Mouse (Mus musculus) kidney, embryonic 15.5 days (tissue): Measurements from ENCODE around the gene Cstb. TPM values are rescaled to one million over a fixed set of nuclear protein-coding genes. Genes with fewer than 3 reads are reported as not detected.
A peak's percentile ranks its signal among the peaks of the same experiment; 100 is the strongest.
"Not testable (repeated sequence)": the region's sequence is repeated elsewhere in the genome, so short reads cannot be mapped to it uniquely, and the experiment has no call there.

ENCODE experiments used
- ATAC-seq: fragments of 200-750 bp; cut with Nextera tagmentation; replicated peaks from 2 replicates; pipeline ENCODE4 v1.8.0; 2017; ENCODE audit warnings: moderate TSS enrichment; ENCODE audit not compliant: low FRiP score
- H3K27ac ChIP-seq: fragments of 300-500 bp; sonication (generic); 2 replicates; pipeline ENCODE4 v1.5.1; 2015; ENCODE audit warnings: mild to moderate bottlenecking, inconsistent platforms
- H3K27me3 ChIP-seq: fragments of 300-500 bp; sonication (generic); 2 replicates; pipeline ENCODE4 v1.6.1; 2015; ENCODE audit warnings: inconsistent platforms
- H3K36me3 ChIP-seq: fragments of 300-500 bp; sonication (generic); 2 replicates; pipeline ENCODE4 v1.6.1; 2015; ENCODE audit warnings: inconsistent platforms
- H3K4me1 ChIP-seq: fragments of 300-500 bp; sonication (generic); 2 replicates; pipeline ENCODE4 v1.6.1; 2015; ENCODE audit warnings: inconsistent platforms
- H3K4me2 ChIP-seq: fragments of 300-500 bp; sonication (generic); 2 replicates; pipeline ENCODE4 v1.6.1; 2015; ENCODE audit warnings: moderate library complexity, mild to moderate bottlenecking, inconsistent platforms
- H3K4me3 ChIP-seq: fragments of 300-500 bp; sonication (generic); replicated peaks from 2 replicates; pipeline ENCODE4 v1.5.1; 2015; ENCODE audit warnings: mild to moderate bottlenecking, inconsistent platforms
- H3K9ac ChIP-seq: fragments of 300-500 bp; sonication (generic); 2 replicates; pipeline ENCODE4 v1.6.1; 2015; ENCODE audit warnings: mild to moderate bottlenecking, inconsistent platforms
- H3K9me3 ChIP-seq: fragments of 300-500 bp; sonication (generic); replicated peaks from 2 replicates; pipeline ENCODE4 v1.6.1; 2016; ENCODE audit warnings: inconsistent platforms
- WGBS: fragments of 180-500 bp; shearing (Covaris S2); methylation state at CpG from one replicate; pipeline ENCODE4 v1.1.7; 2015; ENCODE audit warnings: mixed read lengths; 5-methylcytosine and 5-hydroxymethylcytosine counted together
- polyA plus RNA-seq: library from polyadenylated mRNA; unstranded; fragments of >200 nt; fragmentation: Nextera tagmentation; extraction: Ambion mirVana; gene quantifications from 2 replicates; pipeline ENCODE4 v1.2.1, GENCODE M21; 2015

Gene Cstb
- polyA plus RNA-seq, 1 experiment from 2014 or later: 182 TPM

GRCm38 (mm10) chr10:78401127-78401526 lies 24.3 kb upstream of the Cstb start:
- Histone ChIP-seq H3K9me3 (no peaks in the 10 kb centered on the region), H3K27me3 (no peaks in the 10 kb centered on the region)

GRCm38 (mm10) chr10:78402301-78402922 lies 23.1 kb upstream of the Cstb start:
- Histone ChIP-seq H3K27me3 (no peaks in the 10 kb centered on the region), H3K4me2 (no peak overlapping the region), H3K4me3 (no peak overlapping the region), H3K9me3 (no peaks in the 10 kb centered on the region), H3K4me1 (peaks cover 25% of the 10 kb centered on the region), H3K9ac (no peak overlapping the region), H3K27ac (no peak overlapping the region), H3K36me3 (peaks cover 75% of the 10 kb centered on the region)
- 90% methylated on average over 14 of the region's 14 CpGs for WGBS
- no peak for ATAC-seq

More at GRCm38 (mm10) chr10:78401127-78401526, 24.3 kb upstream of the Cstb start:
- Histone ChIP-seq H3K9ac (no peak overlapping the region), H3K4me1 (peaks cover 30% of the 10 kb centered on the region), H3K36me3 (peaks cover 62% of the 10 kb centered on the region), H3K4me3 (no peak overlapping the region), H3K4me2 (no peak overlapping the region), H3K27ac (no peak overlapping the region)
- no peak for ATAC-seq
- 80% methylated on average over 2 of the region's 2 CpGs for WGBS

- no peak for ATAC-seq
- no peak overlapping the region for H3K9ac ChIP-seq
- H3K9me3 ChIP-seq: no peaks in the 10 kb centered on the region
- H3K36me3 ChIP-seq: peaks cover 99% of the 10 kb centered on the region
- no peak overlapping the region for H3K27ac ChIP-seq
- WGBS: 87% methylated on average over 6 of the region's 6 CpGs
- no peak overlapping the region for H3K4me2 ChIP-seq
- no peaks in the 10 kb centered on the region for H3K27me3 ChIP-seq
- H3K4me3 ChIP-seq: no peak overlapping the region
- peaks cover 5% of the 10 kb centered on the region; the same call in 1 of the 2 replicates for H3K4me1 ChIP-seq
These were observed 19.3 kb upstream of the Cstb start for GRCm38 (mm10) chr10:78406152-78406551.

- ATAC-seq: no peak
- H3K4me1 ChIP-seq: peaks cover 14% of the 10 kb centered on the region
- H3K27me3 ChIP-seq: no peaks in the 10 kb centered on the region
These were observed 18.3 kb upstream of the Cstb start for GRCm38 (mm10) chr10:78407132-78407531.

GRCm38 (mm10) chr10:78409035-78409788 lies 16.3 kb upstream of the Cstb start:
- no peak overlapping the region for H3K4me3 ChIP-seq
- H3K4me1 ChIP-seq: peaks cover 19% of the 10 kb centered on the region
- no peaks in the 10 kb centered on the region for H3K27me3 ChIP-seq
- no peak overlapping the region for H3K4me2 ChIP-seq
- peaks cover 69% of the 10 kb centered on the region for H3K36me3 ChIP-seq
- H3K9me3 ChIP-seq: no peaks in the 10 kb centered on the region
- H3K27ac ChIP-seq: no peak overlapping the region
- ATAC-seq: no peak
- WGBS: 81% methylated on average over 9 of the region's 9 CpGs
- H3K9ac ChIP-seq: no peak overlapping the region

More at GRCm38 (mm10) chr10:78407132-78407531, 18.3 kb upstream of the Cstb start:
- no peak overlapping the region for H3K9ac ChIP-seq
- peaks cover 90% of the 10 kb centered on the region for H3K36me3 ChIP-seq
- no peak overlapping the region for H3K4me3 ChIP-seq
- H3K9me3 ChIP-seq: no peaks in the 10 kb centered on the region
- 96% methylated on average over 4 of the region's 4 CpGs for WGBS
- no peak overlapping the region for H3K27ac ChIP-seq
- no peak overlapping the region for H3K4me2 ChIP-seq

GRCm38 (mm10) chr10:78411851-78412250 lies 13.6 kb upstream of the Cstb start:
- Histone ChIP-seq H3K27ac (peak overlapping the region; percentile 92), H3K27me3 (no peaks in the 10 kb centered on the region), H3K4me2 (peak overlapping the region; percentile 82), H3K4me1 (peaks cover 19% of the 10 kb centered on the region), H3K9ac (peak overlapping the region; percentile 70), H3K9me3 (no peaks in the 10 kb centered on the region), H3K36me3 (peaks cover 44% of the 10 kb centered on the region), H3K4me3 (peak overlapping the region; percentile 63)
- 9% methylated on average over 8 of the region's 8 CpGs for WGBS
- ATAC-seq: 0 out of 2 replicates have a peak, but pooled peaks have one; percentile 26

- WGBS: under 1% methylated on average over 69 of the region's 70 CpGs
- Histone ChIP-seq H3K9me3 (no peaks in the 10 kb centered on the region), H3K36me3 (peaks cover 37% of the 10 kb centered on the region), H3K27ac (peak within 1 kb of the TSS; percentile 92), H3K4me2 (peak within 1 kb of the TSS; percentile 82), H3K27me3 (no peaks in the 10 kb centered on the region), H3K4me1 (peaks cover 19% of the 10 kb centered on the region), H3K4me3 (peak within 1 kb of the TSS; percentile 63), H3K9ac (peak within 1 kb of the TSS; percentile 70)
- peak; percentile 93 for ATAC-seq
These were observed 12.9 kb upstream of the Cstb start, which contains the start of gene Rrp1 for GRCm38 (mm10) chr10:78412319-78413151. Gene Rrp1, minus strand, starts transcription at chr10:78413043.

- Histone ChIP-seq H3K27me3 (no peaks in the 10 kb centered on the region), H3K4me1 (peaks cover 19% of the 10 kb centered on the region), H3K9me3 (no peaks in the 10 kb centered on the region), H3K4me3 (peak overlapping the region; percentile 63), H3K4me2 (peak overlapping the region; percentile 82), H3K36me3 (peaks cover 31% of the 10 kb centered on the region), H3K27ac (0 out of 2 replicates have a peak overlapping the region, but pooled peaks have one; percentile 2), H3K9ac (peak overlapping the region; percentile 24; the same call in 1 of the 2 replicates)
- 32% methylated on average over 7 of the region's 7 CpGs for WGBS
- no peak for ATAC-seq
These were observed 12.3 kb upstream of the Cstb start for GRCm38 (mm10) chr10:78413152-78413520.

GRCm38 (mm10) chr10:78414936-78415335 lies 10.5 kb upstream of the Cstb start:
- not testable (repeated sequence) for H3K27me3 ChIP-seq, H3K4me2 ChIP-seq, H3K9me3 ChIP-seq, H3K4me3 ChIP-seq, H3K27ac ChIP-seq, ATAC-seq, H3K9ac ChIP-seq
- Histone ChIP-seq H3K4me1 (peaks cover 19% of the 10 kb centered on the region), H3K36me3 (peaks cover 13% of the 10 kb centered on the region)
- 89% methylated on average over 3 of the region's 4 CpGs for WGBS

- no peak overlapping the region for H3K4me2 ChIP-seq
- peaks cover 5% of the 10 kb centered on the region for H3K4me1 ChIP-seq
- H3K27ac ChIP-seq: no peak overlapping the region
- no peaks in the 10 kb centered on the region for H3K27me3 ChIP-seq
- ATAC-seq: no peak
- no peaks in the 10 kb centered on the region for H3K9me3 ChIP-seq
- no peak overlapping the region for H3K4me3 ChIP-seq
- WGBS: 66% methylated on average over 5 of the region's 5 CpGs
- H3K36me3 ChIP-seq: no peaks in the 10 kb centered on the region
- no peak overlapping the region for H3K9ac ChIP-seq
These were observed 7.6 kb upstream of the Cstb start for GRCm38 (mm10) chr10:78417888-78418287.

GRCm38 (mm10) chr10:78418791-78419190 lies 6.7 kb upstream of the Cstb start:
- no peak overlapping the region for H3K4me2 ChIP-seq
- 82% methylated on average over 2 of the region's 2 CpGs for WGBS
- no peaks in the 10 kb centered on the region for H3K36me3 ChIP-seq
- ATAC-seq: no peak
- no peak overlapping the region for H3K9ac ChIP-seq
- H3K4me3 ChIP-seq: no peak overlapping the region
- no peak overlapping the region for H3K27ac ChIP-seq
- no peaks in the 10 kb centered on the region for H3K9me3 ChIP-seq
- no peaks in the 10 kb centered on the region for H3K4me1 ChIP-seq
- H3K27me3 ChIP-seq: no peaks in the 10 kb centered on the region

GRCm38 (mm10) chr10:78420929-78421328 lies 4.5 kb upstream of the Cstb start:
- no peak overlapping the region for H3K4me2 ChIP-seq
- ATAC-seq: no peak
- H3K27ac ChIP-seq: no peak overlapping the region
- 87% methylated on average over 2 of the region's 2 CpGs for WGBS
- H3K4me1 ChIP-seq: peaks cover 7% of the 10 kb centered on the region
- no peak overlapping the region for H3K4me3 ChIP-seq
- no peaks in the 10 kb centered on the region for H3K27me3 ChIP-seq
- no peak overlapping the region for H3K9ac ChIP-seq
- H3K36me3 ChIP-seq: no peaks in the 10 kb centered on the region
- no peaks in the 10 kb centered on the region for H3K9me3 ChIP-seq
